ENCODE assay signal across 14 mouse cellular contexts in the genomic region with DNA sequence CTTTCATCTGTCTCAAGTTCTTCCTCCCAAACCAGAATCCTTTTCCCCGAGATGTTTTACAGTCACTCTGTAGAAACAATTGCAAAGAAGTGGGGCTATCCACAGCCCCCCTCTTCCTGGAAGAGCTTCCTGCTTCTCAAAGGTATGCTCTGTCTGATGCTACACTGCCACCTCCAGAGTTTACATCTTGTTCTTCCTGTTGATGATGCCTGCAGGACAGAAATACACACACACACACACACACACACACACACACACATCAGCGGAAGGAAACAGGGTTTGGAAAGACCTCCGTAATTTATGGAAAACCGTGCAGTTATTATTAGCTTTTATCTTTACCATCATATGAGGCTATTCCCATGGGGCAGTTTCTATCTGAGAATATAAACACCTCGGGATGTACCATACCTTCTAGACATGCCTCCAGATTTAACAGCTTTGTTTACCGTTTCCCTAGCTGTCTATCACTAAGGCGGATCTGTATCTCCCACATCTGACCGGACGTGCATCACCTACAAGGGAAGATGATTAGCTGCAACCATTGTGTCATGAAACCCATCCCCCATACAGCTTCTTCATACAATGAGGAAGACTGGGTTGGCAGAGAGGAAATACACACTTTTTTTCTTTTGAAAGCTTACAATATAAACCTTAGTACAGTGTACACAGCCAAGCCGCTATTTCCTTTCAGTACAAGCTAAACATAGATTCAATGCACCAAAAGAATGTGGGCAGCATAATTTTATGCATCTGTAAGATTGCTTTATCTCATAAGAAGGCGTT.
DNase-seq lines count a peak whose midpoint lies in the region; ATAC-seq and TF ChIP-seq lines count a peak whose summit lies in the region.
"Had no signal": no experiment of that assay in that cellular context is flagged by ENCODE, and none has a peak within 500 bp of the region (broad histone marks: within the 10 kb centered on the region; RNA-seq: fewer than 3 reads in every experiment).

No protein-coding gene starts in this region.

- H3K9ac ChIP-seq in heart, embryonic 15.5 days, result no peak overlapping the region
- H3K9ac ChIP-seq in heart, embryonic 11.5 days (ENCODE audit: low read depth, low read length), result no peak overlapping the region
- H3K9ac ChIP-seq: hindbrain, embryonic 15.5 days; neural tube, embryonic 13.5 days had no signal

- H3K4me1 ChIP-seq in heart, embryonic 15.5 days (replicated peaks), result no peaks in the 10 kb centered on the region
- H3K4me1 ChIP-seq in heart, embryonic 11.5 days (ENCODE audit: control insufficient read depth, insufficient read depth, low read length), result no peaks in the 10 kb centered on the region
- H3K4me1 ChIP-seq in cortical plate, adult 2 months (ENCODE audit: control insufficient read depth, insufficient read depth, low read length), result peaks cover 3% of the 10 kb centered on the region; the same call in 1 of the 2 replicates
- H3K4me1 ChIP-seq: hindbrain, embryonic 15.5 days; limb, embryonic 10.5 days; neural tube, embryonic 13.5 days had no signal

- TF ChIP-seq POLR2A in cortical plate, adult 2 months (IDR thresholded peaks at IDR 0.05; ENCODE audit: extremely low read depth, insufficient read depth, low read length), result no peak

- WGBS in heart, embryonic 15.5 days, result 62% methylated on average over 11 of the region's 11 CpGs
- WGBS in heart, embryonic 11.5 days (ENCODE audit: insufficient replicate concordance), result 70% methylated on average over 11 of the region's 11 CpGs

- H3K27me3 ChIP-seq in heart, embryonic 15.5 days, result no peaks in the 10 kb centered on the region
- H3K27me3 ChIP-seq in heart, embryonic 11.5 days (ENCODE audit: control insufficient read depth, insufficient read depth, low read length), result no peaks in the 10 kb centered on the region
- H3K27me3 ChIP-seq: hindbrain, embryonic 15.5 days; neural tube, embryonic 13.5 days had no signal

- H3K36me3 ChIP-seq in heart, embryonic 15.5 days, result no peaks in the 10 kb centered on the region
- no peaks in the 10 kb centered on the region for H3K36me3 ChIP-seq in heart, embryonic 11.5 days (ENCODE audit: control insufficient read depth, insufficient read depth, low read length)
- H3K36me3 ChIP-seq: G1E; hindbrain, embryonic 15.5 days; limb, embryonic 10.5 days; neural tube, embryonic 13.5 days had no signal

- no peak overlapping the region for H3K4me3 ChIP-seq in heart, embryonic 15.5 days
- no peak overlapping the region for H3K4me3 ChIP-seq in heart, embryonic 11.5 days (ENCODE audit: low read depth, low read length)
- H3K4me3 ChIP-seq in cortical plate, adult 2 months (ENCODE audit: insufficient read depth, low read length), result no peak overlapping the region
- H3K4me3 ChIP-seq: hindbrain, embryonic 15.5 days; limb, embryonic 10.5 days; neural tube, embryonic 13.5 days had no signal

- no peak for TF ChIP-seq CTCF in cortical plate, adult 2 months (IDR thresholded peaks at IDR 0.05; ENCODE audit: extremely low read depth, insufficient read depth, low read length)

- no peak overlapping the region for H3K4me2 ChIP-seq in heart, embryonic 15.5 days
- H3K4me2 ChIP-seq in heart, embryonic 11.5 days, result no peak overlapping the region
- H3K4me2 ChIP-seq: hindbrain, embryonic 15.5 days; neural tube, embryonic 13.5 days had no signal

- H3K9me3 ChIP-seq in heart, embryonic 15.5 days (replicated peaks), result no peaks in the 10 kb centered on the region
- H3K9me3 ChIP-seq in heart, embryonic 11.5 days (replicated peaks; ENCODE audit: control insufficient read depth, low read length), result no peaks in the 10 kb centered on the region
- H3K9me3 ChIP-seq: hindbrain, embryonic 15.5 days; limb, embryonic 10.5 days; neural tube, embryonic 13.5 days had no signal

- 0 out of 2 replicates have a peak overlapping the region, but pooled peaks have one; percentile 62 for H3K27ac ChIP-seq in heart, embryonic 15.5 days
- no peak overlapping the region for H3K27ac ChIP-seq in heart, embryonic 11.5 days (ENCODE audit: low read depth, low read length)
- peak overlapping the region; percentile 58; the same call in 1 of the 2 replicates for H3K27ac ChIP-seq in cortical plate, adult 2 months (ENCODE audit: insufficient read depth, low read length)
- H3K27ac ChIP-seq: hindbrain, embryonic 15.5 days; limb, embryonic 10.5 days; neural tube, embryonic 13.5 days had no signal

- ATAC-seq in heart, embryonic 15.5 days (replicated peaks; ENCODE audit: insufficient number of reproducible peaks, insufficient read depth, low FRiP score, low read depth), result no peak; the same call in 1 of the 2 replicates
- ATAC-seq in heart, embryonic 11.5 days (replicated peaks; ENCODE audit: insufficient number of reproducible peaks, low FRiP score, low TSS enrichment), result no peak

- DNase-seq in T-cell, adult 2 months (ENCODE audit: low spot score), result peak; percentile 4
- peak; percentile 23 to 68 for DNase-seq in left cerebral cortex, postnatal 25 days (ENCODE audit: low spot score in 2 of 2)
- DNase-seq in spleen, adult 12 weeks (ENCODE audit: low spot score), result no peak
- no peak for DNase-seq in embryo, embryonic 9.5 days (ENCODE audit: extremely low spot score)
- no peak for DNase-seq in gastrocnemius, postnatal 10 days
- DNase-seq: adrenal gland, postnatal 36 days; thymus, postnatal 36 days had no signal

- intact Hi-C loops in left cerebral cortex, postnatal 25 days (cut with DNase I), result no loop called here

Comparison
In these comparisons a context has a peak if more than half of its experiments do, and no peak if none do; other contexts are left out.
1. DNase-seq: peak in T-cell, adult 2 months (single experiment) and left cerebral cortex, postnatal 25 days (2 of 2); none in spleen, adult 12 weeks (single experiment), embryo, embryonic 9.5 days (single experiment) and gastrocnemius, postnatal 10 days (single experiment).